Mouse (Mus musculus): ENCODE data around the gene Gal3st2.
"Not testable (repeated sequence)": the region's sequence is repeated elsewhere in the genome, so short reads cannot be mapped to it uniquely, and the experiment has no call there.

The Gal3st2 gene

GRCm38 (mm10) chr1:93871594-93872105 lies 10.5 kb downstream of the Gal3st2 start:
- DNase-seq: not testable (repeated sequence)

- DNase-seq: not testable (repeated sequence)
Observed at GRCm38 (mm10) chr1:93874405-93874804, 13.3 kb downstream of the Gal3st2 start.

GRCm38 (mm10) chr1:93881778-93882177 lies 20.7 kb downstream of the Gal3st2 start:
- not testable (repeated sequence) for DNase-seq

DNA sequence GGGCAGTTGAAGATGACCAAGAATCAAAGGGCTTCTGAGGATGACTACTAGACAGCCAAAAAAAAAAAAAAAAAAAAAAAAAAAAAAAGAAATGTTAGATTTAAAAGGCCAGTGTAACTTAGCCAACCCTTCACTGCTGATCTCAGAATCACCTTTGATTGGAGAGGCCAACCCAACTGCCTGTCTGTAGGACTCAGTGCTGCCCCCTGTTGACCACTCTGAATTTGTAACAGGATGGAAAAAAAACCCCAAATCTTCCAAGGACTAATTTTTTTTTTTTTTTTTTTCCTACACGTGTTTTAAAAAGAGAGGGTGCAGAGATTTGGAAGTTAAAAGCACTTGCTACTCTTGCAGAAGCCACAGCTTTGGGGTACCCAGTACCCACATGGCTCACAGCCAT lies 29.8 kb downstream of the Gal3st2 start:
- DNase-seq: not testable (repeated sequence)

DNA sequence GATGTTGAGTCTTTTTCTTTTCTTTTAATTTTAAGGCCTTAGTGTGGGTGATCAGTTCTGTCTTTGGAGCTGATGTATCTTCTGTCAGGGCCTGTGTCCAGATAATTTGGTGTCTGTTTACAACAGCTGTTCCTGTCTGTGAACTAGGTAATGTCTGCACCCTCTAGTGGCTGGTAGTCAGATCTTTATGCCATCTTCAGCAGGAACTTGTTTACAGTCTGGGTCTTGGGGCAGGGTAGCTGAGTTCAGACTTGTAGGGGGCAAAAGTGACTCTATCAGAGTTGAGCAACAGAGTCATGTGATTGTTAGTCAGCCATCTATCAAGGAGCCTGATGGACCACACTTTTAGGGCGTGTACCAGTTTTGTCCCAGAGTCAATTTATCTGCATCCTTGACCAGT lies 36.3 kb downstream of the Gal3st2 start:
- not testable (repeated sequence) for DNase-seq

DNA sequence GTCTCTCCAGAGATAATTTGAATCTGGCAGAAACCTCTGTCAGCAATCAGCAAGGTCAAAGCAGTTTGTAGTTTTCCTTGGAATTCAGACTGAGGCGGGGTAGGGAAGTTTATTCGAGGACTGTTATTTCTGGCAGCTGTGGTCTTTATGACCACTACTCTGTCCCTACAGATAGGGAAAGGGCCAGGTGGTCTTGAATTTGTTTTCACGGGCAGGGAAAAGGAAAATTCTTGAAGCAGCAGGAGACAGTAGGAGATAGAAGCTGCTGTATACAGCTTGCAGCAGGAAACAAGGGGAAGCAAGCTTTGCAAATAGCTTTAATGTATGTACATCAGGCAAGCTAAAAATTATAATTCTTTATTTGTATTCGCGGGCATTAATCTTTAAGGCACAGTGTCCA lies 40.2 kb downstream of the Gal3st2 start:
- DNase-seq: not testable (repeated sequence)

GRCm38 (mm10) chr1:93906690-93907089 lies 45.6 kb downstream of the Gal3st2 start:
- not testable (repeated sequence) for DNase-seq

DNA sequence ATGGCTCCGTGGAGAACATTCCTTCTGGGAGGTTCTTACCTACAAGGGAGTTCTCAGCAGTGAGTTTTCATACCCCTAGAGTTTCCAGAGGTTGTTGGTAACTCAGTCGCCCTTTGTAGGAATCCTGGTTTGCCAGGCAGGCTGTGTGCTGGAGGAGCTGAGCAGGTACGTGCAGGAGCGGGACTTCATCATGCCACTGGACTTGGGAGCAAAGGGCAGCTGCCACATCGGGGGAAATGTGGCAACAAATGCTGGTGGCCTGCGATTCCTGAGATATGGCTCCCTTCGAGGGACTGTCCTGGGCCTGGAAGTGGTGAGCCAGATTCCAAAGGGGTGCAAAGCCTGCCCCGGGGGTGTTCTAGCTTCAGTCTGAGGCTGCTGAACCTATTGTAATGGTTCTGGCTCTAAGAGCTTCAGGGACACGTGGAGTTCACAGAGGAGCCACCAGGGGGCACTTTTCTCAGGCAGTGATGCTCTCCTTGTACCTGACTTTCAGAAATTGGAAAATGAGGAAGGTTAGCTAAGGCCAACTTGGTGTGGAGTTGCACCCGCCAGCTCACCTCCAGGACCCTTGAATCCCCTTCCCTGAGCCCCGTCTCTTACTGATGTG lies 48.0 kb downstream of the Gal3st2 start:
- DNase-seq: not testable (repeated sequence)

GRCm38 (mm10) chr1:93911877-93912276 lies 50.8 kb downstream of the Gal3st2 start:
- DNase-seq: not testable (repeated sequence)

DNA sequence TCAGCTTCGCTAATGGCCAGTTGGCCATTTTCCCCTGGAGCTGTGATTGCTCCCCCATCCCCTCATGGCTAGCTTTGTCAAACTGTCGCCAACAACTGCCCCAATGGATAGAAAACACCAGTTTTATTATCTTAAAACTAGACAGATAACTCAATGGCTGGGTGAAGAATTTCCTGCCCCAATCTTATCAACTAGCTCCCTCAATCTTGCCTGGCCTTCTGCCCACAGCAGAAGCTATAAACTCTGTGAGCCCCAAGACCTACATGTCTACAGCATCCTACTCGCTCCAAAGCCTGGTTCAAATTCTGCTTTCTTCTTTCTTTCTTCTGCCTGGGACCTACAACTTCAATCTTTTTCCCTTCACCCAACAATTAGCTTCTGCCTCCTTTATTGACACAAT lies 56.1 kb downstream of the Gal3st2 start:
- not testable (repeated sequence) for DNase-seq

- not testable (repeated sequence) for DNase-seq
Observed at GRCm38 (mm10) chr1:93918011-93918410, 56.9 kb downstream of the Gal3st2 start, which contains the start of gene Gal3st2b. TSS of gene Gal3st2b (plus strand) at chr1:93918311.

GRCm38 (mm10) chr1:93918775-93919174 lies 57.7 kb downstream of the Gal3st2 start:
- DNase-seq: not testable (repeated sequence)

DNA sequence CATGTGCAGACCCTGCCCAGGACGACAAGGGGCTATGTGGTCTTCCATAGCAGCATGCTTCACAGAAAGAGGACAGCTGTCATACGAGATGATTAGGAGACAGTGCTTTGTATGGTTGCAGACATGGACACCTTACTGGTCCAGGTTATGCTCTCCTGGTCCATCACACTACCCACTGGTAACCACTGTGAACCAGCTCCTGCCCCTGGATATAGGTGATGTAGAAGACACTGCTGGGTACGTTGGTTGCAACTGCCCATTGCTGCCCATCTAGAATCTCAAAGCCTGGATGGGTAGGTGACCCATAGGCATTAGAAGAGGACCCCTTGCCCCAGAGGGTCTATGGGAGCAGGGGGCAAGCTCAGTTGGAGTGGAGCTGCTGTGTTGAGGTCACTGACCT lies 58.2 kb downstream of the Gal3st2 start:
- not testable (repeated sequence) for DNase-seq

DNA sequence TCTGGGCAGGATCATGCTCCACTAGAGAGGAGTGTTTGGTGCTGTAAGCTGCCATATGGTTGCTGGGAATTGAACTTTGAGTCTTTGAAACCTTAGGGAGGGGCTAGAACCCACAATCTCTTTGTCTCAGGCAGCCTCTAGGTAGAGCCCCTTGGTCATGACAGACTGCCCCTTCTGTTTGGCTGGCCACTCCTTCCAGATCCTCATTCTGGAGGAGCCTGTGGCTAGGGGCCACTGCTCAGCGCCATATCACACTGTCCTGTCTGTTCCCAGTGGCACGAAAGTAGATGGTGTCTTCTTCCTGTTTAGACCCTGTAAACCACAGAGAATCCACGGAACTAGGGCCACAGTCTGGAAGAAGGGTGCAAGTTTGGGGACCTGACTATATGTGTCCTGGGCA lies 61.5 kb downstream of the Gal3st2 start:
- not testable (repeated sequence) for DNase-seq

- not testable (repeated sequence) for DNase-seq
Observed at GRCm38 (mm10) chr1:93923098-93923497, 62.0 kb downstream of the Gal3st2 start.

All from kidney, adult 11 months (tissue).